Mouse (Mus musculus) forelimb bud, embryonic 11.5 days (tissue): Measurements from ENCODE around the gene 6430548M08Rik.

Experiments
- DNase-seq: peaks from one replicate; pipeline ENCODE4 v3.0.0-alpha.2; 2012; ENCODE audit warnings: low read depth, low spot score

Gene 6430548M08Rik

DNA sequence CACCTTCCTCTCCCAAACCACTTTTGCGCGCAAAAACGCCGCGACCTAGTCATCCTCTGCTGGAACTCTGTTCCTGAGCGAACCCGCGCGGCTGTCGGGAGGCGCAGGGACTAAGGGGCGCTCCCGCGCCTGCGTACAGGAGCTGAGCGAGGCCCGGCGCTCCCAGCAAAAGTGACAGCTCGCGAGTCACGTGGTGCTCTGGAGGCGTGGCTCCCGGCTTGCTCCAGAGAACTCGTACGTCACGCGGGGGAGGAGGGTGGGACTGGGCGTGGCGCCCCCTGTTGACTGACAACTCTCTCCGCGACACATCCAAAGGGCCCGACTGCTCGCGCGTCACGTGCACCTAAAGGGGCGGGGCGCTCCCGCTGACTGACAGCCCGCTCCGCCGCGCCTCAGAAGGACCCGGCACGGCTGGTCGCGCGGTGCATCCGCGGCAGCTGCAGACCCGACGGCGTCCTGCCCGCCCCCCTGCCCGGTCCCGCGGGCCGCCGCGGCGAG is at the start of gene 6430548M08Rik:
TSS of gene 6430548M08Rik (plus strand) at position 395 of the 498 bp plus-strand sequence.
- peak; percentile 100 for DNase-seq

- DNase-seq = no peak
Observed at GRCm38 (mm10) chr8:120065611-120066010, 48.3 kb upstream of the 6430548M08Rik start.

DNA sequence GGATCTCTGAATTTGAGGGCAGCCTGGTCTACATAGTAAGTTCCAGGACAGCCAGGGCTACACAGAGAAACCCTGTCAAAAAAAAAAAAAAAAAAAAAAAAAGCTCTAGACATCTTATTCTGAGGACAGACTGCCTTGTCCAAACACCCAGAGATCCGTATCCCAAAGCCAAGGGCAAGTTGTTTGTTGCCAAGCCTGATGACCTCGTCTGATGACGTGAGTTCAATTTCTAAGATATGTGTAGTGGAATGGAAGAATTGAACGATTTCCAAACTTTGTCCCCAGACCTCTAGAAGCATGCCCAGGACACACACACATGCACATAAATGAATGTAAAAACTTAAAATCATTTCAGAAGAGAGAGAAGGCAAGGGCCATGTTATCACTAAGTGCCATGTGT is 47.7 kb upstream of the 6430548M08Rik start:
- no peak for DNase-seq

- peak; percentile 46 for DNase-seq
Observed at GRCm38 (mm10) chr8:120067936-120068668, 45.9 kb upstream of the 6430548M08Rik start.

DNA sequence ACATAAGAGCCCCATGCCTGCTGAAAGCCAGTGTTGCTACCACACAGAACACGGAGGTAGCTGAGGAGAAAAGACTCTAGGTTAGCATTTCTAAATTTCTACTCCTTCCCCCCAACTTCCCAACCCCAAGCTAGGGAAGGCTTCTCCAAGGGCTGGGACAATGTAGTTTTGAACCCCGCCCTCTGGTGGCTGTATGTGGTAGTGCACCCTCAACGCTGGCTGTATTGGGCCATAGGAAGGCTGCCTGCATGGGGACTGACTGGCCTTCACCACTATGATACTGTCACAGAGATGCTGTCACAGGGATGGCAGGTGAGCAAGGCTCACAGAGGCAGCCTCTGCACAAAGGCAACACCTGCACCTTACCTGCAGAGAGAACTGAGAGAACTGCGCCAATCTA is 42.3 kb upstream of the 6430548M08Rik start:
- DNase-seq = peak; percentile 85

DNA sequence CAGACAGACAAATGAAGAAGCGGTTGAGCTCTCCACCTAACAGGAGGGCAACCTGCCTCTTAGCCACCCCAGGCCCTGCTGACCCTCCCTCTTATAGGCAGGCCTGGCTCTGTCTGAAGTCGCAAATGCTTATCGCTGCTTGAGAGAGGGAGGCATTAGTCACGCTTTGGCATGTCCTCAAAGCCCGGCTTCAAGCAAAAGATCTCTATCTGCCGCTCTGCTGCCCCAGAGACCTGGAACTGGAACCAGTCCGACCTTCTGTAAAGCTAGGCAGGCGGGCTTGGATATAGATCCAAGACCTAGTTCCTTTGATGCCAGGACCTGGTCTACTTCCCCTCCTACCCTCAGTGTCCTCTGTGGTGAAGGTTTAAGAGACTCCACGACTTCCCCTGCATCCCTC is 41.7 kb upstream of the 6430548M08Rik start:
- no peak for DNase-seq

GRCm38 (mm10) chr8:120072827-120073226 is 41.1 kb upstream of the 6430548M08Rik start:
- no peak for DNase-seq

DNA sequence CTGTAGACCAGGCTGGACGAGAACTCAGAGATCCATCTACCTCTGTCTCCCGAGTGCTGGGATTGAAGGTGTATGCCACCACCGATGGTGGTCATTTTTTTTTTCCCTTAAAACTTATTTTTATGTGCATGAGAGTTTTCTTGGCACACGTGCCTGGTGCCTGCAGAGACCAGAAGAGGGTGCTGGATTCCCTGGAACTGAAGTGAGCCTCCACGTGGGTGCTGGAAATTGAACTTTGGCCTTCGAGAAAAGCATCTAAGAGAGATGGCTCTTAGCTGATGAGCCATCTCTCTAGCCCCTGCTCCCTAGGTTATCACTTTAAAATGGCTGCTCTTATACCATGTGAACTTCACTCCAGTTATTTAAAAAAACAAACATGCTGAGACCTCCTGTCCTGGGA is 39.4 kb upstream of the 6430548M08Rik start:
- no peak for DNase-seq

- no peak for DNase-seq
Observed at GRCm38 (mm10) chr8:120075347-120075746, 38.6 kb upstream of the 6430548M08Rik start.

DNA sequence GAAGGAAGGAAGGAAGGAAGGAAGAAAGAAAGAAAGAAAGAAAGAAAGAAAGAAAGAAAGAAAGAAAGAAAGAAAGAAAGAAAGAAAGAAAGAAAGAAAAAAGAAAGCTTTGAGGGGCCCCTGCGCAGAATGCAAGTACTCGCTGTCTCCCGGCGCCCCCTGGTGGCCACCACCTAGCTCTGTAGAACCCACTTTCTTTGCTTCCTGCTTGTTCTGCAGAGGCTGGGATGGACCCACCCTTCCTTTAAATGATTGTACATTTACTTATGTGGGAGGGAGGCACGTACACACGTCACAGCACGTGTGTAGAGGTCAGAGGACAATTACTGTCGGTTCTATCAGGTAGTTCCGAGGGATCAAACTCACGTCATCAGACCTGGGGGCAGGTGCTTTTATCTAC is 35.9 kb upstream of the 6430548M08Rik start:
- DNase-seq = peak; percentile 67

- DNase-seq = no peak
Observed at GRCm38 (mm10) chr8:120079361-120079760, 34.6 kb upstream of the 6430548M08Rik start.

- no peak for DNase-seq
Observed at GRCm38 (mm10) chr8:120083261-120083660, 30.7 kb upstream of the 6430548M08Rik start.

GRCm38 (mm10) chr8:120084783-120085182 is 29.2 kb upstream of the 6430548M08Rik start:
- no peak for DNase-seq

DNA sequence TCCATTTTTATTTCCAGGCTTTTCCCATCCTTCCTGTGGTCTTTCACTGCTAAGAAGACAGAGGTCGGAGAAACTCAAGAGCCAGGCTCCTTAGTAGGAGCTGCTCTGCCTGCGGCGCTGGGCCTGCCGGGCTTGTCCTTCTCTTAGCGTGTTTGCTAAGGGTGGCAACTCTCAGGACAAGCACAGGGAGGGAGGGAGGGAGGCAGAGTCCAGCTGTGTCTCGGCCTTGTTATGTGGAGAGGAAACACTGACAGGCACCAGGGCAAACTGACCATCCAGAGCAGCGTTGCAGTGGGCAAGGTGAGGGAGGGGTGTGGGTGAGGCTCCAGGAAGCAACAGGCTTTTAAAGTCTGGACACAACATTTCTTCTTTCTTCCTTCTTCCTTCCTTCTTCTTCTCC is 24.4 kb upstream of the 6430548M08Rik start:
- no peak for DNase-seq

- DNase-seq = no peak
Observed at GRCm38 (mm10) chr8:120091032-120091431, 22.9 kb upstream of the 6430548M08Rik start.

GRCm38 (mm10) chr8:120093103-120093502 is 20.8 kb upstream of the 6430548M08Rik start:
- no peak for DNase-seq

GRCm38 (mm10) chr8:120094801-120095200 is 19.2 kb upstream of the 6430548M08Rik start:
- DNase-seq = no peak

- DNase-seq = no peak
Observed at GRCm38 (mm10) chr8:120096486-120096885, 17.5 kb upstream of the 6430548M08Rik start.

GRCm38 (mm10) chr8:120100388-120101067 is 13.4 kb upstream of the 6430548M08Rik start:
- DNase-seq = peak; percentile 65

DNA sequence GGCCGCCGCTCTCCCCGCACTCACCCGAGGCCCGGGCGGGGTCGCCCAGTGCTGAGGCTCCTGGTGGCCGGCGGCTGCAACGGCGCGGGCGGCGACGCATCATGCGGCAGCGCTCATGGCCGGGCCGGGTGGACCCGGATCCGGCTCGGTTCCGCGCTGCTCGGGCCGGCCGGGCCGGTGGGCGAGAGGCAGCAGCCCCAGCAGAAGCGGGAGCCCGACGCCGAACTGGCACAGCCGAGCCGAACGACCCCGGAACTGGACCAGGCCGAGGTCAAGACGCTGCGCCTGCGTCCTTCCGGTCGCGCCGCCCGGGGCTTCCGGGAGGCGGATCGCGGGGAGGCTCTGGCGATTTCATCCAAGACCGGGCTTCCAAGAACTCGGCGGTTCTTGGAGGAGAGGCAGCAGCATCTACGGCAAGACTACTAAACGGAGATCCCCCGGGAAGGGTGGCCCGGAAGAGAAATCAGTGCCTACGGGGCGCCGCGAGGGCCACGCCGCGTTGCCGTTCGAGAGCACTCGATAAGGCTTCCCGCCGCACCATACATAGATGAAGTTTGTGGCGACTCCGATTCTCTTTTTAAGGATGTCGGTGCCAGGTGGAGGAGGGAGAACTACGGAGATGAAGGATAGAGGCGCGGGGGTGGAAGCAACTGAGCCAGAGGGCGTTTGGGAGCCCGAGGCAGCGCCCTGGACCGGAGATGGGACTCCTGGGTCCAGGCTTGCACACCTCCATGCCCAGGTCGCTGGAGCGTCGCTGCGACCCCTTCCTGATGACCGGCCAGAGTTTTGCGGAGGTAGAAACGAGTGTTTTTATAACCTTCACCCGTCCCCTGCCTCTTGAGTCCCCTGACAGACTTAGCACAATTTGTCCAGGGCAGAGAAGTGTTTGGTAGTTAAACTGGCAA is 12.6 kb upstream of the 6430548M08Rik start, which contains the start of gene Zdhhc7:
TSS of gene Zdhhc7 (minus strand) at position 415 of the 905 bp plus-strand sequence.
- peak; percentile 65 for DNase-seq

DNA sequence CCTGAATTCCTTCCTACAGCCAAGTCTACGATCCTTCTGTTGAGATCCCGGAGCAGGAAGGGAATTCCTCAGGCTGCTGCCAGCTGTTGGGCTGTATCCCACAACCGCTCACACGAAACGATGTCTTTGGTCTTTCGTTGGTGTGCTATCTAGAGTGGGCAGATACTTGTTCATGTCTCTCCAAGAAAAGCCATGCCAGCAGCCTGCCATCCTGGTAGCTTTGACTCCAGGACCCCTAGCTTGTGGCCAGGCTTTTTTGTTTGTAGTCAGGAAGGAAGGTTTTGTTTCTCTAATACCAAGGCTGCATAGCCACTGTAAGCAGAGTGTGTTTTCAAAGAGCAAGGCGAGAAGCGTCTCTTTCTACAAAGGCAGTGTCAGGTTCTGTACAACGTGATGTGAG is 10.0 kb upstream of the 6430548M08Rik start:
- no peak for DNase-seq
